In the genomic region with DNA sequence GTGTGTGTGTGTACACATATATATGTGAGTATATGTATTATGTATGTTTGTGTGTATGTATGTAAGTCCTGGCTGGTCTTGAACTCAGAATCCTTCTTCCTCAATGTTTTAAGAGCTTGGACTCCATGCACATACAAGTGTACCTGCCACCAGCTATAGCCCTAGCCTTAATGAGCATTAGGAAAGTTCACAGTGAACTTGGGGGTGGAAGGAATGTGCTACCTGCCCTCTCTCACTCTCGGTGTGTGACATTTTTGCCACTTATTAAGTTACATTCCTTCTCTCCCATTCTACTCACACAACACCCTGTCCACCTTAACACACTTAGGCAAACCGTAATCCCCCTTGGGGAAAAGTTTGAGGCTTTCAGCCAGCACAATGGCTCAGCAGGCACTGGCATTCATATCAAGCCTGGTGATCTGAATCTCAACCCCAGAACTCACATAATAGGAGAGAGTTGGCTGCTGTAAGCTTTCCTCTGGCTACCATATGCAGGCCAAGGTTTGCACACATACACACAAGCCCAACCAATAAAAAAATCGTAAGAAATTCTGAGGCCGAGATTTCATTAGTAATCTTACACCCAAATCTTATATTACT, we compare ENCODE assay signal across 28 mouse cellular contexts.
DNase-seq lines count a peak whose midpoint lies in the region; ATAC-seq and TF ChIP-seq lines count a peak whose summit lies in the region.
"Had no signal": no experiment of that assay in that cellular context is flagged by ENCODE, and none has a peak within 500 bp of the region (broad histone marks: within the 10 kb centered on the region; RNA-seq: fewer than 3 reads in every experiment).

No protein-coding gene starts in this region.

- intact Hi-C loops in heart, adult 2 months (cut with DNase I) = no loop called here

- CTCF ChIA-PET in Patski (lab: Charles Lee) = interaction anchor here (1.8 kb wide), 1 partner anchor 9 kb away, joined by 5 read pairs; no protein-coding TSS in a partner anchor

- no peak for TF ChIP-seq CTCF in heart, adult 2 months (IDR thresholded peaks at IDR 0.05)
- TF ChIP-seq CTCF in Patski (IDR thresholded peaks at IDR 0.05) = no peak

- DNase-seq in adrenal gland, postnatal 10 days = peak; percentile 64
- no peak for DNase-seq in adrenal gland, adult 18-20 months (ENCODE audit: low spot score in 2 of 2)
- DNase-seq in heart, adult 11 months = peak; percentile 77
- DNase-seq in heart, adult 2 months = no peak
- peak; percentile 19 for DNase-seq in Patski (ENCODE audit: low read depth, low spot score)
- DNase-seq in fat pad, adult 2 months (ENCODE audit: extremely low read depth, low read depth, low spot score) = peak; percentile 79
- no peak for DNase-seq in layer of hippocampus, adult 8-10 months (ENCODE audit: low spot score in 2 of 2)
- no peak for DNase-seq in layer of hippocampus, adult 9-11 months
- DNase-seq: cerebellum, adult 11-12 months; kidney, adult 18-20 months; kidney, postnatal 4 days; liver, embryonic 13.5 days; lung, embryonic 14.5 days; lung, postnatal 14 days; right cerebral cortex, postnatal 4 days; thymus, adult 18-20 months; thymus, postnatal 36 days had no signal

- in situ Hi-C loops in Patski (cut with MboI; ENCODE audit: low pct_unique_long_range_greater_than_20kb) = no loop called here

- no peak overlapping the region for H3K4me3 ChIP-seq in heart, adult 2 months
- H3K4me3 ChIP-seq: embryonic facial prominence, embryonic 10.5 days; embryonic facial prominence, embryonic 15.5 days; heart, embryonic 10.5 days; heart, embryonic 15.5 days; limb, embryonic 10.5 days; limb, embryonic 15.5 days; liver, embryonic 13.5 days; neural tube, embryonic 13.5 days had no signal

- peaks cover 9% of the 10 kb centered on the region for H3K4me1 ChIP-seq in heart, adult 2 months (ENCODE audit: control insufficient read depth, insufficient read depth, low read length)
- H3K4me1 ChIP-seq: liver, embryonic 13.5 days had no signal

- H3K36me3 ChIP-seq in heart, adult 2 months (ENCODE audit: control insufficient read depth, insufficient read depth, low read length) = peaks cover 38% of the 10 kb centered on the region
- H3K36me3 ChIP-seq: embryonic facial prominence, embryonic 15.5 days; G1E; liver, embryonic 13.5 days had no signal

- no peak overlapping the region for H3K27ac ChIP-seq in heart, adult 2 months
- H3K27ac ChIP-seq: embryonic facial prominence, embryonic 10.5 days; embryonic facial prominence, embryonic 15.5 days; heart, embryonic 10.5 days; heart, embryonic 15.5 days; kidney, postnatal 0 days; limb, embryonic 10.5 days; limb, embryonic 15.5 days; liver, embryonic 13.5 days; neural tube, embryonic 13.5 days; stomach, postnatal 0 days had no signal

- H3K27me3 ChIP-seq in heart, adult 2 months (ENCODE audit: control insufficient read depth, insufficient read depth, low read length) = no peaks in the 10 kb centered on the region
- no peaks in the 10 kb centered on the region for H3K27me3 ChIP-seq in Patski
- H3K27me3 ChIP-seq: embryonic facial prominence, embryonic 15.5 days; heart, embryonic 15.5 days; limb, embryonic 15.5 days; liver, embryonic 13.5 days; neural tube, embryonic 13.5 days had no signal

- WGBS in heart, adult 2 months = 90% methylated on average over 4 of the region's 4 CpGs

- peaks cover 2% of the 10 kb centered on the region; the same call in 1 of the 2 replicates for H3K79me2 ChIP-seq in heart, adult 2 months (replicated peaks; ENCODE audit: control insufficient read depth, insufficient read depth, low read length)

- H3K9ac ChIP-seq in heart, adult 2 months (ENCODE audit: low read depth, low read length) = no peak overlapping the region
- H3K9ac ChIP-seq: embryonic facial prominence, embryonic 15.5 days; heart, embryonic 15.5 days; limb, embryonic 15.5 days; liver, embryonic 13.5 days; lung, embryonic 14.5 days; neural tube, embryonic 13.5 days had no signal

- no peak for TF ChIP-seq POLR2A in heart, adult 2 months (IDR thresholded peaks at IDR 0.05; ENCODE audit: insufficient read depth, low read depth, low read length)

- POLR2A ChIA-PET in Patski (lab: Charles Lee) = no interaction called here

- peak; percentile 51 for ATAC-seq in Patski
- ATAC-seq: hindbrain, embryonic 16.5 days had no signal

- TF ChIP-seq EP300 in heart, adult 2 months (IDR thresholded peaks at IDR 0.05; ENCODE audit: insufficient read depth, low read depth, low read length) = no peak

Comparison
In these comparisons a context has a peak if more than half of its experiments do, and no peak if none do; other contexts are left out.
1. DNase-seq: peak in adrenal gland, postnatal 10 days (single experiment), heart, adult 11 months (single experiment), Patski (single experiment) and fat pad, adult 2 months (single experiment); none in adrenal gland, adult 18-20 months (0 of 2), heart, adult 2 months (0 of 2), layer of hippocampus, adult 8-10 months (0 of 2) and layer of hippocampus, adult 9-11 months (single experiment).